Mouse (Mus musculus) MEL (cell line): Measurements from ENCODE around the gene Slfn9. TPM values are rescaled to one million over a fixed set of nuclear protein-coding genes. Genes with fewer than 3 reads are reported as not detected.

Experiments
- DNase-seq: peaks from one replicate; pipeline ENCODE4 v3.0.0; 2011; ENCODE audit warnings: low read depth, low spot score
- H3K27ac ChIP-seq: 2 replicates; pipeline ENCODE4 v1.5.1; 2012; ENCODE audit warnings: low read depth, mild to moderate bottlenecking, control low read depth, low read length, moderate library complexity; ENCODE audit not compliant: control insufficient read depth
- H3K27me3 ChIP-seq, 2 experiments: fragments of 150-350 bp in 1 of 2; sonication (generic) in 1 of 2; 2 replicates each; pipeline ENCODE4 v1.6.1; 2012; ENCODE audit warnings: low read length in 2 of 2, mild to moderate bottlenecking in 2 of 2, improper control_type of control experiment in 1 of 2, moderate library complexity in 1 of 2; ENCODE audit not compliant: insufficient read depth in 2 of 2, control insufficient read depth in 1 of 2
- H3K36me3 ChIP-seq, 2 experiments: 2 replicates each; pipeline ENCODE4 v1.6.1; 2012 to 2014; ENCODE audit warnings: low read length in 2 of 2, improper control_type of control experiment in 1 of 2, inconsistent platforms in 1 of 2, mild to moderate bottlenecking in 1 of 2; ENCODE audit not compliant: insufficient read depth in 2 of 2, control insufficient read depth in 1 of 2
- H3K4me1 ChIP-seq, 2 experiments: fragments of 150-350 bp in 1 of 2; sonication (generic) in 1 of 2; 2 replicates each; pipeline ENCODE4 v1.6.1; 2012; ENCODE audit warnings: low read length in 2 of 2, improper control_type of control experiment in 1 of 2, mild to moderate bottlenecking in 1 of 2; ENCODE audit not compliant: insufficient read depth in 2 of 2, control insufficient read depth in 1 of 2
- H3K4me3 ChIP-seq, 2 experiments: fragments of 150-350 bp in 1 of 2; sonication (generic) in 1 of 2; 2 replicates each; pipeline ENCODE4 v1.5.1; 2012; ENCODE audit warnings: low read depth in 2 of 2, low read length in 2 of 2, mild to moderate bottlenecking in 2 of 2, moderate library complexity in 2 of 2, control low read depth in 1 of 2, improper control_type of control experiment in 1 of 2; ENCODE audit not compliant: control insufficient read depth in 1 of 2, insufficient read depth in 1 of 2
- H3K79me2 ChIP-seq: 2 replicates; pipeline ENCODE4 v1.6.1; 2012; ENCODE audit warnings: mild to moderate bottlenecking, low read length, moderate library complexity; ENCODE audit not compliant: control insufficient read depth, poor library complexity, insufficient read depth
- H3K9ac ChIP-seq: 2 replicates; pipeline ENCODE4 v1.6.1; 2012; ENCODE audit warnings: low read depth, mild to moderate bottlenecking, control low read depth, low read length, moderate library complexity; ENCODE audit not compliant: control insufficient read depth, poor library complexity, severe bottlenecking
- H3K9me3 ChIP-seq: fragments of 150-350 bp; sonication (generic); replicated peaks from 2 replicates; pipeline ENCODE4 v1.6.1; 2012; ENCODE audit warnings: mild to moderate bottlenecking, low read length, improper control_type of control experiment, moderate library complexity; ENCODE audit not compliant: insufficient read depth
- CHD1 ChIP-seq: IDR thresholded peaks from 2 replicates; pipeline ENCODE4 v1.6.1; 2012; ENCODE audit warnings: low read depth, mild to moderate bottlenecking, inconsistent platforms, low read length, improper control_type of control experiment
- CHD2 ChIP-seq: IDR thresholded peaks from 2 replicates; pipeline ENCODE4 v1.6.1; 2011; ENCODE audit warnings: low read length, improper control_type of control experiment
- EP300 ChIP-seq, 2 experiments: IDR thresholded peaks; 2 replicates each; pipeline ENCODE4 v1.6.1; 2011; ENCODE audit warnings: improper control_type of control experiment in 2 of 2, low read length in 2 of 2, low read depth in 1 of 2, mild to moderate bottlenecking in 1 of 2
- ETS1 ChIP-seq: IDR thresholded peaks from 2 replicates; pipeline ENCODE4 v1.6.1; 2012; ENCODE audit warnings: low read depth, mild to moderate bottlenecking, inconsistent platforms, low read length, improper control_type of control experiment, moderate library complexity
- GABPA ChIP-seq: IDR thresholded peaks from 2 replicates; pipeline ENCODE4 v1.6.1; 2012; ENCODE audit warnings: low read depth, mild to moderate bottlenecking, inconsistent platforms, low read length, improper control_type of control experiment, moderate library complexity
- GATA1 ChIP-seq: IDR thresholded peaks from 2 replicates; pipeline ENCODE4 v1.6.1; 2011; ENCODE audit warnings: low read depth, low read length, improper control_type of control experiment
- JUND ChIP-seq: IDR thresholded peaks from 2 replicates; pipeline ENCODE4 v1.6.1; 2011; ENCODE audit warnings: low read depth, mild to moderate bottlenecking, improper control_type of control experiment, low read length
- KAT2A ChIP-seq: conservative IDR thresholded peaks from 2 replicates; pipeline ENCODE4 v1.6.1; 2012; ENCODE audit warnings: low read depth, low read length, improper control_type of control experiment, inconsistent platforms
- MEF2A ChIP-seq: IDR thresholded peaks from 2 replicates; pipeline ENCODE4 v1.6.1; 2014; ENCODE audit warnings: low read depth, mild to moderate bottlenecking, inconsistent platforms, low read length, improper control_type of control experiment; ENCODE audit not compliant: poor library complexity, insufficient replicate concordance, severe bottlenecking; ENCODE audit errors: extremely low read depth
- MXI1 ChIP-seq: IDR thresholded peaks from 2 replicates; pipeline ENCODE4 v1.6.1; 2011; ENCODE audit warnings: mild to moderate bottlenecking, low read depth, low read length, improper control_type of control experiment
- MYB ChIP-seq: IDR thresholded peaks from 2 replicates; pipeline ENCODE4 v1.6.1; 2011; ENCODE audit warnings: mild to moderate bottlenecking, low read depth, low read length, improper control_type of control experiment
- NELFE ChIP-seq: IDR thresholded peaks from 2 replicates; pipeline ENCODE4 v1.6.1; 2011; ENCODE audit warnings: low read depth, low read length, improper control_type of control experiment
- NRF1 ChIP-seq: IDR thresholded peaks from 2 replicates; pipeline ENCODE4 v1.6.1; 2014; ENCODE audit warnings: low read depth, mild to moderate bottlenecking, inconsistent platforms, low read length, improper control_type of control experiment, moderate library complexity; ENCODE audit not compliant: poor library complexity, insufficient read depth, severe bottlenecking
- POLR2AphosphoS2 ChIP-seq: IDR thresholded peaks from 2 replicates; pipeline ENCODE4 v1.6.1; 2011; ENCODE audit warnings: low read length, improper control_type of control experiment
- POLR2AphosphoS5 ChIP-seq: IDR thresholded peaks from 2 replicates; pipeline ENCODE4 v1.6.1; 2012; ENCODE audit warnings: low read depth, borderline replicate concordance, mild to moderate bottlenecking, inconsistent platforms, low read length, moderate library complexity, mixed read lengths
- SIN3A ChIP-seq: IDR thresholded peaks from 2 replicates; pipeline ENCODE4 v1.6.1; 2012; ENCODE audit warnings: low read length, improper control_type of control experiment, inconsistent platforms
- TBP ChIP-seq: IDR thresholded peaks from 2 replicates; pipeline ENCODE4 v1.8.0; 2011; ENCODE audit warnings: low read depth, low read length, improper control_type of control experiment
- USF1 ChIP-seq: IDR thresholded peaks from 2 replicates; pipeline ENCODE4 v1.6.1; 2014; ENCODE audit warnings: low read depth, mild to moderate bottlenecking, inconsistent platforms, low read length, improper control_type of control experiment, moderate library complexity
- ZKSCAN1 ChIP-seq: IDR thresholded peaks from 2 replicates; pipeline ENCODE4 v1.6.1; 2012; ENCODE audit warnings: low read depth, mild to moderate bottlenecking, inconsistent platforms, low read length, improper control_type of control experiment, moderate library complexity
- ZMIZ1 ChIP-seq: IDR thresholded peaks from 2 replicates; pipeline ENCODE4 v1.6.1; 2012; ENCODE audit warnings: low read depth, mild to moderate bottlenecking, inconsistent platforms, low read length, improper control_type of control experiment, moderate library complexity
- polyA plus RNA-seq, 2 experiments: library from polyadenylated mRNA; stranded (reverse) in 1 of 2; unstranded in 1 of 2; fragments of >175 nt in 1 of 2; fragments of >200 nt in 1 of 2; gene quantifications; 2 replicates each; pipeline versions ENCODE4 v1.2.1 to v1.2.4; 2012; ENCODE audit warnings: low replicate concordance in 2 of 2, low read depth in 1 of 2; ENCODE audit not compliant: insufficient read length in 2 of 2, insufficient read depth in 1 of 2, missing spikeins in 1 of 2
- total RNA-seq: library from RNA; depleted of rRNA; stranded (reverse); fragments of 300-350 nt; gene quantifications from 2 replicates; pipeline ENCODE4 v1.2.3, GENCODE M21; 2012

Slfn9 gene
- total and polyA plus RNA-seq, 3 experiments = 3.5 to 3.7 TPM; not detected in 1

GRCm38 (mm10) chr11:82950736-82951481 lies 40.7 kb downstream of the Slfn9 start, which contains the start of gene Slfn5:
Gene Slfn5, plus strand, starts transcription at chr11:82951349.
- H3K27me3 ChIP-seq = no peaks in the 10 kb centered on the region; a peak in 1 of 4 replicates
- no peak for DNase-seq
- peaks cover 0 to 10% of the 10 kb centered on the region in 2 experiments; a peak in 2 of 4 replicates for H3K36me3 ChIP-seq
- TF ChIP-seq TBP = no peak
- TF ChIP-seq ETS1 = no peak
- no peak for TF ChIP-seq CHD1
- TF ChIP-seq NELFE = no peak
- no peak for TF ChIP-seq POLR2AphosphoS2
- 0 out of 4 replicates have a peak, but pooled peaks of 1 of the 2 experiments have one; percentile 14 for TF ChIP-seq EP300 (IDR thresholded peaks at IDR 0.05; ENCODE audit: low read depth in 1 of 2, low read length in 2 of 2)
- no peak for TF ChIP-seq MYB
- TF ChIP-seq ZMIZ1 = no peak
- H3K4me1 ChIP-seq = peaks cover 0 to 10% of the 10 kb centered on the region in 2 experiments; a peak in 2 of 4 replicates
- peak within 1 kb of the TSS; percentile 53 for H3K9ac ChIP-seq
- no peaks in the 10 kb centered on the region for H3K79me2 ChIP-seq
- peak within 1 kb of the TSS; percentile 57 for H3K27ac ChIP-seq
- peak within 1 kb of the TSS; percentile 48 to 54 for H3K4me3 ChIP-seq
- H3K9me3 ChIP-seq = no peaks in the 10 kb centered on the region

- H3K79me2 ChIP-seq = no peaks in the 10 kb centered on the region
- H3K36me3 ChIP-seq = peaks cover 0 to 10% of the 10 kb centered on the region in 2 experiments; a peak in 2 of 4 replicates
- no peaks in the 10 kb centered on the region for H3K9me3 ChIP-seq
- H3K4me1 ChIP-seq = peaks cover 0 to 10% of the 10 kb centered on the region in 2 experiments; a peak in 2 of 4 replicates
- no peak for DNase-seq
- no peak overlapping the region for H3K9ac ChIP-seq
- no peak overlapping the region for H3K27ac ChIP-seq
- no peak overlapping the region for H3K4me3 ChIP-seq
- TF ChIP-seq ZKSCAN1 (no peak), GATA1 (no peak), MEF2A (no peak), NRF1 (no peak), JUND (no peak), KAT2A (no peak), POLR2AphosphoS2 (no peak), MXI1 (no peak), CHD2 (no peak), SIN3A (no peak), POLR2AphosphoS5 (no peak), CHD1 (no peak), EP300 (IDR thresholded peaks at IDR 0.05; ENCODE audit: low read depth in 1 of 2, low read length in 2 of 2) (no peak), TBP (no peak), USF1 (no peak), ZMIZ1 (no peak), GABPA (no peak)
- no peaks in the 10 kb centered on the region; a peak in 1 of 4 replicates for H3K27me3 ChIP-seq
These were observed 42.6 kb downstream of the Slfn9 start for GRCm38 (mm10) chr11:82949036-82949435.
